ENCODE assay signal across 20 mouse cellular contexts in genomic region chr12:106928389-106928788, GRCm38 (mm10).
A peak's percentile ranks its signal among the peaks of the same experiment; 100 is the strongest.
DNase-seq lines count a peak whose midpoint lies in the region; ATAC-seq lines count a peak whose summit lies in the region.
"Had no signal": no experiment of that assay in that cellular context is flagged by ENCODE, and none has a peak within 500 bp of the region (broad histone marks: within the 10 kb centered on the region; RNA-seq: fewer than 3 reads in every experiment).

No protein-coding gene starts in this region.

- H3K36me3 ChIP-seq in hindbrain, embryonic 11.5 days (ENCODE audit: control insufficient read depth, insufficient read depth, low read length), result no peaks in the 10 kb centered on the region
- no peaks in the 10 kb centered on the region for H3K36me3 ChIP-seq in hindbrain, embryonic 14.5 days (replicated peaks; ENCODE audit: control insufficient read depth, insufficient read depth)
- H3K36me3 ChIP-seq in midbrain, embryonic 11.5 days (ENCODE audit: control insufficient read depth, insufficient read depth, low read length), result no peaks in the 10 kb centered on the region
- H3K36me3 ChIP-seq in midbrain, embryonic 15.5 days (replicated peaks), result no peaks in the 10 kb centered on the region
- no peaks in the 10 kb centered on the region for H3K36me3 ChIP-seq in neural tube, embryonic 13.5 days
- no peaks in the 10 kb centered on the region for H3K36me3 ChIP-seq in neural tube, embryonic 15.5 days
- no peaks in the 10 kb centered on the region for H3K36me3 ChIP-seq in neural tube, embryonic 14.5 days (ENCODE audit: control insufficient read depth, insufficient read depth, low read length)
- H3K36me3 ChIP-seq: embryonic facial prominence, embryonic 15.5 days; forebrain, embryonic 10.5 days; heart, embryonic 12.5 days had no signal

- H3K27me3 ChIP-seq in hindbrain, embryonic 11.5 days (ENCODE audit: control insufficient read depth, insufficient read depth, low read length), result no peaks in the 10 kb centered on the region
- H3K27me3 ChIP-seq in hindbrain, embryonic 14.5 days (ENCODE audit: control insufficient read depth, insufficient read depth, low read length), result no peaks in the 10 kb centered on the region
- H3K27me3 ChIP-seq in midbrain, embryonic 11.5 days (ENCODE audit: control insufficient read depth, insufficient read depth, low read length), result no peaks in the 10 kb centered on the region
- H3K27me3 ChIP-seq in midbrain, embryonic 15.5 days (replicated peaks), result no peaks in the 10 kb centered on the region
- H3K27me3 ChIP-seq in neural tube, embryonic 13.5 days, result no peaks in the 10 kb centered on the region
- no peaks in the 10 kb centered on the region for H3K27me3 ChIP-seq in neural tube, embryonic 15.5 days (replicated peaks)
- H3K27me3 ChIP-seq in neural tube, embryonic 14.5 days (ENCODE audit: control insufficient read depth, insufficient read depth, low read length), result no peaks in the 10 kb centered on the region
- H3K27me3 ChIP-seq: embryonic facial prominence, embryonic 15.5 days; heart, embryonic 12.5 days had no signal

- 0 out of 2 replicates have a peak, but pooled peaks have one; percentile 30 for ATAC-seq in hindbrain, embryonic 11.5 days (ENCODE audit: low FRiP score)
- no peak for ATAC-seq in hindbrain, embryonic 14.5 days (ENCODE audit: low FRiP score)
- ATAC-seq in midbrain, embryonic 11.5 days (ENCODE audit: low FRiP score), result no peak
- ATAC-seq in midbrain, embryonic 15.5 days (replicated peaks), result no peak
- ATAC-seq in neural tube, embryonic 13.5 days (ENCODE audit: low read depth), result peak; percentile 82
- ATAC-seq in neural tube, embryonic 15.5 days (ENCODE audit: low FRiP score), result no peak
- peak; percentile 77 for ATAC-seq in neural tube, embryonic 14.5 days (ENCODE audit: low read depth)
- ATAC-seq: forebrain, embryonic 14.5 days had no signal

- DNase-seq in hindbrain, embryonic 11.5 days (ENCODE audit: low spot score), result no peak
- DNase-seq in hindbrain, embryonic 14.5 days (ENCODE audit: low spot score), result no peak
- DNase-seq in midbrain, embryonic 11.5 days (ENCODE audit: low spot score, missing footprints), result peak; percentile 60
- DNase-seq in urinary bladder, postnatal 25 days (ENCODE audit: low spot score), result no peak
- DNase-seq: adrenal gland, postnatal 10 days; cerebellum, adult 11-12 months; cerebellum, adult 9-10 months; cerebellum, postnatal 25 days; gastrocnemius, adult 2 months; gastrocnemius, postnatal 25 days; heart, postnatal 36 days had no signal

- H3K9ac ChIP-seq in hindbrain, embryonic 11.5 days (ENCODE audit: low read depth, low read length), result no peak overlapping the region
- no peak overlapping the region for H3K9ac ChIP-seq in hindbrain, embryonic 14.5 days
- H3K9ac ChIP-seq in midbrain, embryonic 11.5 days (ENCODE audit: low read length), result no peak overlapping the region
- no peak overlapping the region for H3K9ac ChIP-seq in midbrain, embryonic 15.5 days
- no peak overlapping the region for H3K9ac ChIP-seq in neural tube, embryonic 13.5 days
- no peak overlapping the region for H3K9ac ChIP-seq in neural tube, embryonic 15.5 days (replicated peaks)
- no peak overlapping the region for H3K9ac ChIP-seq in neural tube, embryonic 14.5 days (replicated peaks; ENCODE audit: low read depth, low read length)
- H3K9ac ChIP-seq: embryonic facial prominence, embryonic 15.5 days; heart, embryonic 12.5 days had no signal

- H3K4me3 ChIP-seq in hindbrain, embryonic 11.5 days (ENCODE audit: low read depth, low read length), result no peak overlapping the region
- H3K4me3 ChIP-seq in hindbrain, embryonic 14.5 days (replicated peaks; ENCODE audit: low read length), result no peak overlapping the region
- no peak overlapping the region for H3K4me3 ChIP-seq in midbrain, embryonic 11.5 days (ENCODE audit: low read depth, low read length)
- H3K4me3 ChIP-seq in midbrain, embryonic 15.5 days, result no peak overlapping the region
- no peak overlapping the region for H3K4me3 ChIP-seq in neural tube, embryonic 13.5 days
- H3K4me3 ChIP-seq in neural tube, embryonic 15.5 days (replicated peaks), result no peak overlapping the region
- H3K4me3 ChIP-seq in neural tube, embryonic 14.5 days (ENCODE audit: low read depth, low read length), result no peak overlapping the region
- H3K4me3 ChIP-seq: embryonic facial prominence, embryonic 15.5 days; erythroblast, embryonic 14.5 days; forebrain, embryonic 10.5 days; gastrocnemius, adult 2 months; heart, embryonic 12.5 days had no signal

- no peaks in the 10 kb centered on the region for H3K4me1 ChIP-seq in hindbrain, embryonic 11.5 days (replicated peaks; ENCODE audit: control insufficient read depth, insufficient read depth, low read length)
- H3K4me1 ChIP-seq in hindbrain, embryonic 14.5 days (replicated peaks; ENCODE audit: control insufficient read depth, insufficient read depth, low read length), result peaks cover 12% of the 10 kb centered on the region
- H3K4me1 ChIP-seq in midbrain, embryonic 11.5 days (ENCODE audit: control insufficient read depth, insufficient read depth, low read length), result no peaks in the 10 kb centered on the region
- peaks cover 9% of the 10 kb centered on the region for H3K4me1 ChIP-seq in midbrain, embryonic 15.5 days
- H3K4me1 ChIP-seq in neural tube, embryonic 13.5 days (replicated peaks), result peaks cover 32% of the 10 kb centered on the region
- peaks cover 16% of the 10 kb centered on the region for H3K4me1 ChIP-seq in neural tube, embryonic 15.5 days
- peaks cover 9% of the 10 kb centered on the region for H3K4me1 ChIP-seq in neural tube, embryonic 14.5 days (ENCODE audit: control insufficient read depth, insufficient read depth, low read length)
- H3K4me1 ChIP-seq: heart, embryonic 12.5 days had no signal

- 57% methylated on average over 5 of the region's 5 CpGs for WGBS in hindbrain, embryonic 11.5 days
- 30% methylated on average over 5 of the region's 5 CpGs for WGBS in hindbrain, embryonic 14.5 days
- WGBS in midbrain, embryonic 11.5 days, result 76% methylated on average over 5 of the region's 5 CpGs
- WGBS in midbrain, embryonic 15.5 days, result 42% methylated on average over 5 of the region's 5 CpGs
- WGBS in neural tube, embryonic 13.5 days, result 30% methylated on average over 5 of the region's 5 CpGs
- 17% methylated on average over 5 of the region's 5 CpGs for WGBS in neural tube, embryonic 15.5 days
- 30% methylated on average over 5 of the region's 5 CpGs for WGBS in neural tube, embryonic 14.5 days

- H3K4me2 ChIP-seq in hindbrain, embryonic 11.5 days (replicated peaks; ENCODE audit: low read depth, low read length), result no peak overlapping the region
- H3K4me2 ChIP-seq in hindbrain, embryonic 14.5 days (replicated peaks), result no peak overlapping the region
- no peak overlapping the region for H3K4me2 ChIP-seq in midbrain, embryonic 11.5 days
- no peak overlapping the region for H3K4me2 ChIP-seq in midbrain, embryonic 15.5 days
- peak overlapping the region; percentile 1; the same call in 1 of the 2 replicates for H3K4me2 ChIP-seq in neural tube, embryonic 13.5 days
- no peak overlapping the region for H3K4me2 ChIP-seq in neural tube, embryonic 15.5 days
- H3K4me2 ChIP-seq in neural tube, embryonic 14.5 days (ENCODE audit: low read depth, low read length), result no peak overlapping the region
- H3K4me2 ChIP-seq: heart, embryonic 12.5 days had no signal

- H3K9me3 ChIP-seq in hindbrain, embryonic 11.5 days (ENCODE audit: control insufficient read depth, low read length), result no peaks in the 10 kb centered on the region
- no peaks in the 10 kb centered on the region for H3K9me3 ChIP-seq in hindbrain, embryonic 14.5 days (ENCODE audit: control insufficient read depth, low read length)
- H3K9me3 ChIP-seq in midbrain, embryonic 11.5 days (ENCODE audit: control insufficient read depth, low read length), result no peaks in the 10 kb centered on the region
- H3K9me3 ChIP-seq in midbrain, embryonic 15.5 days, result no peaks in the 10 kb centered on the region
- H3K9me3 ChIP-seq in neural tube, embryonic 13.5 days, result no peaks in the 10 kb centered on the region
- H3K9me3 ChIP-seq in neural tube, embryonic 15.5 days (replicated peaks), result no peaks in the 10 kb centered on the region
- H3K9me3 ChIP-seq in neural tube, embryonic 14.5 days (ENCODE audit: control insufficient read depth, low read length), result no peaks in the 10 kb centered on the region
- H3K9me3 ChIP-seq: embryonic facial prominence, embryonic 15.5 days; forebrain, embryonic 10.5 days; heart, embryonic 12.5 days had no signal

- 0 out of 2 replicates have a peak overlapping the region, but pooled peaks have one; percentile 27 for H3K27ac ChIP-seq in hindbrain, embryonic 11.5 days (ENCODE audit: low read depth, low read length)
- H3K27ac ChIP-seq in hindbrain, embryonic 14.5 days, result no peak overlapping the region
- no peak overlapping the region for H3K27ac ChIP-seq in midbrain, embryonic 11.5 days (ENCODE audit: low read depth, low read length)
- H3K27ac ChIP-seq in midbrain, embryonic 15.5 days, result no peak overlapping the region
- H3K27ac ChIP-seq in neural tube, embryonic 13.5 days (replicated peaks), result peak overlapping the region; percentile 66
- no peak overlapping the region for H3K27ac ChIP-seq in neural tube, embryonic 15.5 days (replicated peaks)
- peak overlapping the region; percentile 13; the same call in 1 of the 2 replicates for H3K27ac ChIP-seq in neural tube, embryonic 14.5 days (ENCODE audit: low read depth, low read length)
- H3K27ac ChIP-seq: embryonic facial prominence, embryonic 15.5 days; forebrain, embryonic 10.5 days; gastrocnemius, adult 2 months had no signal

Comparison
In these comparisons a context has a peak if more than half of its experiments do, and no peak if none do; other contexts are left out.
1. ATAC-seq: peak in hindbrain, embryonic 11.5 days (single experiment), neural tube, embryonic 13.5 days (single experiment) and neural tube, embryonic 14.5 days (single experiment); none in hindbrain, embryonic 14.5 days (single experiment), midbrain, embryonic 11.5 days (single experiment), midbrain, embryonic 15.5 days (single experiment) and neural tube, embryonic 15.5 days (single experiment).
2. H3K27ac ChIP-seq: peak in hindbrain, embryonic 11.5 days (single experiment), neural tube, embryonic 13.5 days (single experiment) and neural tube, embryonic 14.5 days (single experiment); none in hindbrain, embryonic 14.5 days (single experiment), midbrain, embryonic 11.5 days (single experiment), midbrain, embryonic 15.5 days (single experiment) and neural tube, embryonic 15.5 days (single experiment).